Mouse (Mus musculus) embryonic facial prominence, embryonic 15.5 days (tissue): ENCODE results near the gene Sncg. TPM values are rescaled to one million over a fixed set of nuclear protein-coding genes. Genes with fewer than 3 reads are reported as not detected.
"Not testable (repeated sequence)": the region's sequence is repeated elsewhere in the genome, so short reads cannot be mapped to it uniquely, and the experiment has no call there.

Source experiments
- ATAC-seq: fragments of 200-750 bp; cut with Nextera tagmentation; 2 replicates; pipeline ENCODE4 v1.8.0; 2017; ENCODE audit warnings: low read depth, moderate TSS enrichment; ENCODE audit not compliant: insufficient number of reproducible peaks, low FRiP score, low TSS enrichment
- H3K27ac ChIP-seq: fragments of 300-500 bp; sonication (generic); replicated peaks from 2 replicates; pipeline ENCODE4 v1.5.1; 2015; ENCODE audit warnings: mild to moderate bottlenecking, inconsistent platforms
- H3K27me3 ChIP-seq: fragments of 300-500 bp; sonication (generic); 2 replicates; pipeline ENCODE4 v1.6.1; 2015; ENCODE audit warnings: inconsistent platforms
- H3K36me3 ChIP-seq: fragments of 300-500 bp; sonication (generic); 2 replicates; pipeline ENCODE4 v1.6.1; 2015; ENCODE audit warnings: mild to moderate bottlenecking, inconsistent platforms
- H3K4me1 ChIP-seq: fragments of 300-500 bp; sonication (generic); 2 replicates; pipeline ENCODE4 v1.6.1; 2015; ENCODE audit warnings: inconsistent platforms
- H3K4me2 ChIP-seq: fragments of 300-500 bp; sonication (generic); replicated peaks from 2 replicates; pipeline ENCODE4 v1.6.1; 2015; ENCODE audit warnings: mild to moderate bottlenecking, inconsistent platforms
- H3K4me3 ChIP-seq: fragments of 300-500 bp; sonication (generic); replicated peaks from 2 replicates; pipeline ENCODE4 v1.5.1; 2015; ENCODE audit warnings: mild to moderate bottlenecking, inconsistent platforms
- H3K9ac ChIP-seq: fragments of 300-500 bp; sonication (generic); 2 replicates; pipeline ENCODE4 v1.6.1; 2015; ENCODE audit warnings: inconsistent platforms
- H3K9me3 ChIP-seq: fragments of 300-500 bp; sonication (generic); replicated peaks from 2 replicates; pipeline ENCODE4 v1.6.1; 2016; ENCODE audit warnings: inconsistent platforms
- WGBS: fragments of 180-500 bp; shearing (Covaris S2); methylation state at CpG from one replicate; pipeline ENCODE4 v1.1.7; 2015; 5-methylcytosine and 5-hydroxymethylcytosine counted together
- polyA plus RNA-seq: library from polyadenylated mRNA; unstranded; fragments of >200 nt; fragmentation: Nextera tagmentation; extraction: Ambion mirVana; gene quantifications from 2 replicates; pipeline ENCODE4 v1.2.1, GENCODE M21; 2015

Sncg gene
- 3.4 and 6.3 TPM in 2 replicates for polyA plus RNA-seq

GRCm38 (mm10) chr14:34374577-34374976, at the start of gene Sncg:
Gene Sncg, minus strand, starts transcription at chr14:34374789.
- Histone ChIP-seq H3K4me3 (peak within 1 kb of the TSS; percentile 3; the same call in 1 of the 2 replicates), H3K9me3 (no peaks in the 10 kb centered on the region), H3K27ac (no peak within 1 kb of the TSS), H3K4me2 (0 out of 2 replicates have a peak within 1 kb of the TSS, but pooled peaks have one; percentile 1), H3K4me1 (peaks cover 27% of the 10 kb centered on the region), H3K9ac (no peak within 1 kb of the TSS), H3K36me3 (no peaks in the 10 kb centered on the region), H3K27me3 (no peaks in the 10 kb centered on the region)
- WGBS: 54% methylated on average over 10 of the region's 10 CpGs
- no peak for ATAC-seq

GRCm38 (mm10) chr14:34421078-34421477, 46.5 kb upstream of the Sncg start:
- Histone ChIP-seq H3K9ac (no peak overlapping the region), H3K4me1 (no peaks in the 10 kb centered on the region), H3K27me3 (no peaks in the 10 kb centered on the region), H3K4me2 (no peak overlapping the region), H3K27ac (no peak overlapping the region), H3K9me3 (no peaks in the 10 kb centered on the region), H3K36me3 (peaks cover 70% of the 10 kb centered on the region), H3K4me3 (no peak overlapping the region)
- no peak for ATAC-seq
- 79% methylated on average over 1 of the region's 1 CpGs for WGBS

- no peak overlapping the region for H3K27ac ChIP-seq
- no peak overlapping the region for H3K4me2 ChIP-seq
- H3K36me3 ChIP-seq: peaks cover 66% of the 10 kb centered on the region
- no peaks in the 10 kb centered on the region for H3K27me3 ChIP-seq
- no peaks in the 10 kb centered on the region for H3K9me3 ChIP-seq
- H3K9ac ChIP-seq: no peak overlapping the region
- ATAC-seq: no peak
- 63% methylated on average over 5 of the region's 5 CpGs for WGBS
- no peaks in the 10 kb centered on the region for H3K4me1 ChIP-seq
- H3K4me3 ChIP-seq: no peak overlapping the region
Measured at GRCm38 (mm10) chr14:34417501-34417900, 42.9 kb upstream of the Sncg start.

GRCm38 (mm10) chr14:34416946-34417345, 42.4 kb upstream of the Sncg start:
- peaks cover 65% of the 10 kb centered on the region for H3K36me3 ChIP-seq
- not testable (repeated sequence) for ATAC-seq, H3K4me1 ChIP-seq, H3K27ac ChIP-seq, H3K27me3 ChIP-seq, H3K4me3 ChIP-seq, H3K4me2 ChIP-seq, H3K9ac ChIP-seq, H3K9me3 ChIP-seq
- 92% methylated on average over 4 of the region's 4 CpGs for WGBS

GRCm38 (mm10) chr14:34412164-34412896, 37.7 kb upstream of the Sncg start:
- 76% methylated on average over 7 of the region's 7 CpGs for WGBS
- H3K36me3 ChIP-seq: peaks cover 63% of the 10 kb centered on the region

GRCm38 (mm10) chr14:34410716-34411115, 36.1 kb upstream of the Sncg start:
- no peak overlapping the region for H3K27ac ChIP-seq
- no peak overlapping the region for H3K9ac ChIP-seq
- H3K4me3 ChIP-seq: no peak overlapping the region
- H3K27me3 ChIP-seq: no peaks in the 10 kb centered on the region
- 95% methylated on average over 6 of the region's 6 CpGs for WGBS
- ATAC-seq: no peak
- peaks cover 69% of the 10 kb centered on the region for H3K36me3 ChIP-seq
- H3K4me1 ChIP-seq: no peaks in the 10 kb centered on the region
- H3K9me3 ChIP-seq: no peaks in the 10 kb centered on the region
- no peak overlapping the region for H3K4me2 ChIP-seq

More at GRCm38 (mm10) chr14:34412164-34412896, 37.7 kb upstream of the Sncg start:
- H3K27me3 ChIP-seq: no peaks in the 10 kb centered on the region
- H3K27ac ChIP-seq: no peak overlapping the region; the same call in 1 of the 2 replicates
- 0 out of 2 replicates have a peak, but pooled peaks have one; percentile 54 for ATAC-seq
- no peaks in the 10 kb centered on the region for H3K9me3 ChIP-seq
- H3K4me3 ChIP-seq: no peak overlapping the region
- no peak overlapping the region for H3K4me2 ChIP-seq
- no peak overlapping the region for H3K9ac ChIP-seq
- H3K4me1 ChIP-seq: no peaks in the 10 kb centered on the region

- WGBS: 86% methylated on average over 7 of the region's 7 CpGs
- H3K4me1 ChIP-seq: no peaks in the 10 kb centered on the region
- no peak overlapping the region for H3K4me2 ChIP-seq
- no peaks in the 10 kb centered on the region for H3K9me3 ChIP-seq
- ATAC-seq: no peak
- no peak overlapping the region for H3K4me3 ChIP-seq
- no peak overlapping the region for H3K9ac ChIP-seq
- H3K36me3 ChIP-seq: peaks cover 63% of the 10 kb centered on the region
- H3K27me3 ChIP-seq: no peaks in the 10 kb centered on the region
- H3K27ac ChIP-seq: no peak overlapping the region
Measured at GRCm38 (mm10) chr14:34403424-34403823, 28.8 kb upstream of the Sncg start.

- Histone ChIP-seq H3K4me2 (no peak overlapping the region), H3K36me3 (peaks cover 61% of the 10 kb centered on the region), H3K27me3 (no peaks in the 10 kb centered on the region), H3K27ac (no peak overlapping the region), H3K9ac (no peak overlapping the region), H3K4me1 (no peaks in the 10 kb centered on the region), H3K9me3 (no peaks in the 10 kb centered on the region), H3K4me3 (no peak overlapping the region)
- ATAC-seq: no peak
- 88% methylated on average over 8 of the region's 8 CpGs for WGBS
Measured at GRCm38 (mm10) chr14:34402871-34403270, 28.3 kb upstream of the Sncg start.

GRCm38 (mm10) chr14:34401135-34401534, 26.5 kb upstream of the Sncg start:
- ATAC-seq: no peak
- Histone ChIP-seq H3K27me3 (no peaks in the 10 kb centered on the region), H3K4me3 (no peak overlapping the region), H3K36me3 (peaks cover 47% of the 10 kb centered on the region), H3K4me1 (no peaks in the 10 kb centered on the region), H3K9ac (no peak overlapping the region), H3K27ac (no peak overlapping the region), H3K4me2 (no peak overlapping the region), H3K9me3 (no peaks in the 10 kb centered on the region)
- WGBS: 58% methylated on average over 6 of the region's 6 CpGs

GRCm38 (mm10) chr14:34400021-34400420, 25.4 kb upstream of the Sncg start:
- no peaks in the 10 kb centered on the region for H3K4me1 ChIP-seq
- WGBS: 95% methylated on average over 3 of the region's 3 CpGs
- H3K27ac ChIP-seq: no peak overlapping the region
- H3K4me3 ChIP-seq: no peak overlapping the region
- no peak overlapping the region for H3K4me2 ChIP-seq
- H3K36me3 ChIP-seq: peaks cover 39% of the 10 kb centered on the region
- H3K9me3 ChIP-seq: no peaks in the 10 kb centered on the region
- H3K27me3 ChIP-seq: no peaks in the 10 kb centered on the region
- no peak overlapping the region for H3K9ac ChIP-seq
- ATAC-seq: no peak

GRCm38 (mm10) chr14:34399301-34399700, 24.7 kb upstream of the Sncg start:
- Histone ChIP-seq H3K9me3 (no peaks in the 10 kb centered on the region), H3K36me3 (peaks cover 32% of the 10 kb centered on the region), H3K9ac (no peak overlapping the region), H3K4me1 (no peaks in the 10 kb centered on the region), H3K4me3 (no peak overlapping the region), H3K27ac (no peak overlapping the region), H3K4me2 (no peak overlapping the region), H3K27me3 (no peaks in the 10 kb centered on the region)
- 96% methylated on average over 6 of the region's 6 CpGs for WGBS
- no peak for ATAC-seq

- Histone ChIP-seq H3K36me3 (peaks cover 29% of the 10 kb centered on the region), H3K27me3 (no peaks in the 10 kb centered on the region), H3K4me2 (no peak overlapping the region), H3K4me3 (no peak overlapping the region), H3K9ac (no peak overlapping the region), H3K4me1 (no peaks in the 10 kb centered on the region), H3K27ac (no peak overlapping the region), H3K9me3 (no peaks in the 10 kb centered on the region)
- ATAC-seq: no peak
- WGBS: 92% methylated on average over 21 of the region's 21 CpGs
Measured at GRCm38 (mm10) chr14:34398901-34399300, 24.3 kb upstream of the Sncg start.
